Mouse (Mus musculus) neural tube, embryonic 15.5 days (tissue): ENCODE measurements at regions not wholly inside any gene's neighbourhood (a gene's known extent, or its start where the extent isn't known, plus 50 kb on each side); places are given as distances from the start of the nearest gene placed in this dataset.

ENCODE experiments used
- ATAC-seq: fragments of 200-750 bp; cut with Nextera tagmentation; 2 replicates; pipeline ENCODE4 v1.8.0; 2017; ENCODE audit warnings: mild to moderate bottlenecking, moderate TSS enrichment, moderate library complexity; ENCODE audit not compliant: low FRiP score
- H3K27ac ChIP-seq: fragments of 300-500 bp; sonication (generic); replicated peaks from 2 replicates; pipeline ENCODE4 v1.5.1; 2015; ENCODE audit warnings: mild to moderate bottlenecking, inconsistent platforms
- H3K27me3 ChIP-seq: fragments of 300-500 bp; sonication (generic); replicated peaks from 2 replicates; pipeline ENCODE4 v1.6.1; 2015; ENCODE audit warnings: inconsistent platforms
- H3K36me3 ChIP-seq: fragments of 300-500 bp; sonication (generic); 2 replicates; pipeline ENCODE4 v1.6.1; 2015; ENCODE audit warnings: inconsistent platforms
- H3K4me1 ChIP-seq: fragments of 300-500 bp; sonication (generic); 2 replicates; pipeline ENCODE4 v1.6.1; 2015; ENCODE audit warnings: inconsistent platforms
- H3K4me2 ChIP-seq: fragments of 300-500 bp; sonication (generic); 2 replicates; pipeline ENCODE4 v1.6.1; 2015; ENCODE audit warnings: inconsistent platforms, mild to moderate bottlenecking, moderate library complexity
- H3K4me3 ChIP-seq: fragments of 300-500 bp; sonication (generic); replicated peaks from 2 replicates; pipeline ENCODE4 v1.5.1; 2015; ENCODE audit warnings: mild to moderate bottlenecking, inconsistent platforms
- H3K9ac ChIP-seq: fragments of 300-500 bp; sonication (generic); replicated peaks from 2 replicates; pipeline ENCODE4 v1.6.1; 2015; ENCODE audit warnings: mild to moderate bottlenecking, inconsistent platforms
- H3K9me3 ChIP-seq: fragments of 300-500 bp; sonication (generic); replicated peaks from 2 replicates; pipeline ENCODE4 v1.6.1; 2016; ENCODE audit warnings: inconsistent platforms
- WGBS: fragments of 180-500 bp; shearing (Covaris S2); methylation state at CpG from one replicate; pipeline ENCODE4 v1.1.7; 2015; ENCODE audit warnings: mixed read lengths; 5-methylcytosine and 5-hydroxymethylcytosine counted together

DNA sequence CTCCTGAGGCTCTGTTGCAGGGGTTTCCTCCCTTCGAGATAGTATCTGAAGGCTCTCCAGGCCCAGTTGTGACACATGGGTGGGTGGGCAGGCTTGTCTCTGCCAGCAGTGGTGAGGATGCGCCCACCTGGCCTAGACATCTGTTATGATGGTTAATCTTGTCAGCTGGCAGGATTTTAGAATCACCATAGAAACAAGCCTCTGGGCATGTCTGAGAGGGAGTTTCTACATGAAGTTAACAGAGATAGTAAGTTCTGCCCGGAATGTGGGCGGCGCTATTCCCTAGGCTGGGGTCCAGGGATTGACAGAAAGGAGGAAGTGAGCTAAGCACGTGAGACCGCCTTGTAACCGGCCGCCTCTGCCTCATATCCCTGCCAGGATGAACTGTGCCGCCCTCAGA lies 177.2 kb upstream of the Igsf21 start:
- no peak overlapping the region for H3K4me2 ChIP-seq
- H3K9ac ChIP-seq = no peak overlapping the region
- 92% methylated on average over 10 of the region's 10 CpGs for WGBS
- no peaks in the 10 kb centered on the region for H3K27me3 ChIP-seq
- H3K9me3 ChIP-seq = no peaks in the 10 kb centered on the region
- no peaks in the 10 kb centered on the region for H3K36me3 ChIP-seq
- H3K4me1 ChIP-seq = no peaks in the 10 kb centered on the region
- H3K4me3 ChIP-seq = no peak overlapping the region
- H3K27ac ChIP-seq = no peak overlapping the region
- no peak for ATAC-seq

DNA sequence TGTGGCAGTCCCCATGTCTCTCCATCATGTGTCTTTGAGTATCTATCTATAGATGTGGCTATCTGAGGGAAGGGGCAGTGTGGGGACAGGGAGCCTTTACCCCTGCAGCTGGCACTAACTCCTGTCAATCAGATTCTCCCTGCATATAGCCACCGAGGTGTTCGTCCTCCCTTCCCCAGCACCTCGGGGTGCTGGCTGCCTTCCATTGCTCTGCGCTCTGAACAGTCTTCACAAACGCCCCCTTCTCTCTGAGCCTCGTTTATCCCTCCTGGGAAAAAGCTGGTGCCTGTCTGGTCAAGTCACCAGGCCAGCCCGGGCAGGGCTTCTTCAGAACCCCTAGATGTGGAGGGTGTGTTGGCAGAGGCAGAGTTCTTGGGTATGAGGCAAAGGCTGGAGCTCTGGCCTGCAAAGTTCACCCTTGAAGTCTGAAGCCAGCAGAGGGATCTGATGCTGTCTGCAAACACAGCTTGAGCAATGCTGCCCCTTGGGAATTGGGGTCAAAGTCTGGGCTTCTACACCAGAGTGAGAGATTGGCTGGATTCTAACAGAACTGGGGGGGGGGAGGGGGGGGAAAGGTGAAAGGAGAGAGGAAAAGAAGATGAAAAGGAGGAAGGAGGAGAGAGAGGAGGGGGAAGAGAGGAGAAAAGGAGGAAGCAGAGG lies 175.5 kb upstream of the Igsf21 start:
- Histone ChIP-seq H3K4me3 (no peak overlapping the region), H3K9ac (no peak overlapping the region), H3K27me3 (no peaks in the 10 kb centered on the region), H3K4me2 (no peak overlapping the region), H3K4me1 (no peaks in the 10 kb centered on the region), H3K36me3 (no peaks in the 10 kb centered on the region), H3K27ac (no peak overlapping the region), H3K9me3 (no peaks in the 10 kb centered on the region)
- 78% methylated on average over 7 of the region's 7 CpGs for WGBS
- ATAC-seq = no peak

DNA sequence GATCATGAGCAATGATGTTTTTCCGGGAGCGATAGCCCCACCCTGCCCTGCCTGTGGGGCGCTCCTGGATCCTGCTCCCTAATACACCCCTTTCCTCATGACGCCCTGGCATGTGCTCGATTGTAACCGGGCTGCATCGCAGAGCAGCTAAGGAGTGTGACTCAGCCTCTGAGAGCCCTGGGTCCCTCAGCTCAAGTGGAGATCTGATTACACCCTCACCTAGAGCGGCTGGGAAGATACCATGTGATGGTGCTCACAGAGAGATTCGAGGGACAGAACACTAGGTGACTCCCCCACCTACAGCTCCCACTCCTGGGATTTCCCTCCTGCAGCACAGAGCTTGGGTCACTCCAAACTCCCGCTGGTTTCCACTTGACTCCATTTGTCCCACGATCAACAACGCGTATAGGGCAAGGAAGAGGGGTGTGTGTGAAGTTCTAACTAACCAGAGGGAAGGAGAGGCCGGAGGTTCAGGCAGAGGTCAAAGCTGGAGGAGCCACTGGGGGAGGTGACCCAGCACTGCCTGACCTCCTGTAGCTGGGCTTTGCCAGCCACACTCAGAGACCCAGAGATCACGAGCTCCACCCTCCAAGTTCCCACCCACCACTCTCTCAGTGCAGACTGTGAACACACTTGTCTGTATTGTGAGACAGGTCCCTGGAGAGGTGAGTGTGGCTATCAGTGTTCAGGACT lies 173.3 kb upstream of the Igsf21 start:
- H3K9me3 ChIP-seq = no peaks in the 10 kb centered on the region
- H3K27me3 ChIP-seq = no peaks in the 10 kb centered on the region
- H3K9ac ChIP-seq = no peak overlapping the region
- no peak for ATAC-seq
- 71% methylated on average over 15 of the region's 15 CpGs for WGBS
- no peak overlapping the region for H3K4me2 ChIP-seq
- H3K36me3 ChIP-seq = no peaks in the 10 kb centered on the region
- H3K4me1 ChIP-seq = no peaks in the 10 kb centered on the region
- no peak overlapping the region for H3K27ac ChIP-seq
- H3K4me3 ChIP-seq = no peak overlapping the region

DNA sequence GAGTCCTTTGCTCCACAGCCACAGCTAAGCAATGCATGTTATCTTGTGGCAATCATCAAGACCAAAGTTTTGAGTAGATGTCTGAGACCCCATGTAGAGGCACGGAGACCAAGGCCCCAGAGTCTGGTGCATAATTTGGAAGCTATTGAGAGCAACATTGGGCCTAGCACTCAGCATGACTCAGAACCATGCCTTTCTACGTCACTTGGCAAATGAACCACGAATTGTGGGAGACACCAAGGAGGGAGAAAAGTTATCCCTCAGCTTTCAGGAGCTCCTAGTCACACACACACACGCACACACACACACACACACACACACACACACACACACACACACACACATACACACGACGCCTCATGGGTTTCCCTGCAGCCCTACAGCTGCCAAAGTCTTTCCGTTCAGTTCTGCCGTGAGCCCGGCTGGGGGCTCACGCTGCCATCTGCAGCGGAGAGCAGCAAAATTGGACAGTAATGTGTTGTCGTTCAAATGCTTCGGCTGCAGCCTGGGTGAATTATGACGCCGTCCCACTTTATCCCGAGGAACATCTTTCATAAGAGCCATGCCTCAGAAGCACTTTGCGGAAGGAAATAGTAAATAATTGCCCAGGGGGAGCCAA lies 165.8 kb upstream of the Igsf21 start:
- peak overlapping the region; percentile 16; the same call in 1 of the 2 replicates for H3K4me2 ChIP-seq
- H3K4me3 ChIP-seq = no peak overlapping the region
- H3K27ac ChIP-seq = peak overlapping the region; percentile 60
- H3K9ac ChIP-seq = no peak overlapping the region
- H3K36me3 ChIP-seq = no peaks in the 10 kb centered on the region
- no peaks in the 10 kb centered on the region for H3K9me3 ChIP-seq
- WGBS = 40% methylated on average over 17 of the region's 17 CpGs
- H3K4me1 ChIP-seq = peaks cover 14% of the 10 kb centered on the region
- H3K27me3 ChIP-seq = no peaks in the 10 kb centered on the region
- ATAC-seq = peak; percentile 45; the same call in 1 of the 2 replicates

DNA sequence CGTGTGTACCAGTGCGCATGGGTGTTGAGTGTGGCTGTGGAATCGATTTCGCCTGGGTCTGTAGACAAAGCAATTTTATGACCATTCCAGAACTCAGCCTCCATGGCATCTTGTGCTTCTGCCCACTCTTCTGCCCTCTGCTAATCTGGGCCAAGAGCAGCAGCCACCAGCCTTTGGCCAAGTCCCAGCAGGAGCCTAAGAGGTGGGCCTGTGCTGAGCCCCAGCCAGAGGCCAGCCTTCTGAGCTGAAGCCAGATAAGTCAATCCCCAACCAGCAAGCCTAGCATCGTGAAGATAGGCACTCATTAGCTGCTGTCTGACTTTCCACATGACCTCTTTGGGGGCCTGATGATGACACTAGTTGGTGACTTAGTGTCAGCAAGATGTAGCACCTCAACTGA lies 161.9 kb upstream of the Igsf21 start:
- no peaks in the 10 kb centered on the region for H3K36me3 ChIP-seq
- H3K9ac ChIP-seq = no peak overlapping the region
- ATAC-seq = no peak
- H3K27me3 ChIP-seq = no peaks in the 10 kb centered on the region
- peaks cover 21% of the 10 kb centered on the region for H3K4me1 ChIP-seq
- no peaks in the 10 kb centered on the region for H3K9me3 ChIP-seq
- no peak overlapping the region for H3K4me2 ChIP-seq
- WGBS = 93% methylated on average over 5 of the region's 5 CpGs
- no peak overlapping the region for H3K4me3 ChIP-seq
- H3K27ac ChIP-seq = no peak overlapping the region

DNA sequence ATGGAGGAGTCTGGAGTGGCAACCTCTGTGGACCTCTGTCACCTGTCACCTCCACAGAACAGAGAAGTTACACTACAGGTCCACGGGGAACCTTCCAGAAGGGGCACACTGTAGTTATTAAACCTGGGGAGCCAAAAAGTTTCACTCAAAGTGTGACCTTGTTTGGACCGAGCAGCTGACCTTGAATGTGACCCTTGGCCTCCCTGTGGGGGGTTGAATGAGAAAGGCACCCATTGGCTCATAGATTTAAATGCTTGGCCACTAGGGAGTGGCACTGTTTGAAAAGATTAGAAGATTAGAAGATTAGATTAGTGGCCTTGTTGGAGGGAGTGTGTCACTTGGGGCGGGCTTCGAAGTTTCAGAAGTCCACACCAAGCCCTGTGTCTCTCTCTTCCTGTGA lies 160.3 kb upstream of the Igsf21 start:
- H3K27me3 ChIP-seq = no peaks in the 10 kb centered on the region
- H3K36me3 ChIP-seq = no peaks in the 10 kb centered on the region
- no peak overlapping the region for H3K4me3 ChIP-seq
- no peak for ATAC-seq
- no peak overlapping the region for H3K4me2 ChIP-seq
- H3K27ac ChIP-seq = 0 out of 2 replicates have a peak overlapping the region, but pooled peaks have one; percentile 25
- no peak overlapping the region for H3K9ac ChIP-seq
- no peaks in the 10 kb centered on the region for H3K9me3 ChIP-seq
- WGBS = 85% methylated on average over 4 of the region's 4 CpGs
- peaks cover 10% of the 10 kb centered on the region for H3K4me1 ChIP-seq

DNA sequence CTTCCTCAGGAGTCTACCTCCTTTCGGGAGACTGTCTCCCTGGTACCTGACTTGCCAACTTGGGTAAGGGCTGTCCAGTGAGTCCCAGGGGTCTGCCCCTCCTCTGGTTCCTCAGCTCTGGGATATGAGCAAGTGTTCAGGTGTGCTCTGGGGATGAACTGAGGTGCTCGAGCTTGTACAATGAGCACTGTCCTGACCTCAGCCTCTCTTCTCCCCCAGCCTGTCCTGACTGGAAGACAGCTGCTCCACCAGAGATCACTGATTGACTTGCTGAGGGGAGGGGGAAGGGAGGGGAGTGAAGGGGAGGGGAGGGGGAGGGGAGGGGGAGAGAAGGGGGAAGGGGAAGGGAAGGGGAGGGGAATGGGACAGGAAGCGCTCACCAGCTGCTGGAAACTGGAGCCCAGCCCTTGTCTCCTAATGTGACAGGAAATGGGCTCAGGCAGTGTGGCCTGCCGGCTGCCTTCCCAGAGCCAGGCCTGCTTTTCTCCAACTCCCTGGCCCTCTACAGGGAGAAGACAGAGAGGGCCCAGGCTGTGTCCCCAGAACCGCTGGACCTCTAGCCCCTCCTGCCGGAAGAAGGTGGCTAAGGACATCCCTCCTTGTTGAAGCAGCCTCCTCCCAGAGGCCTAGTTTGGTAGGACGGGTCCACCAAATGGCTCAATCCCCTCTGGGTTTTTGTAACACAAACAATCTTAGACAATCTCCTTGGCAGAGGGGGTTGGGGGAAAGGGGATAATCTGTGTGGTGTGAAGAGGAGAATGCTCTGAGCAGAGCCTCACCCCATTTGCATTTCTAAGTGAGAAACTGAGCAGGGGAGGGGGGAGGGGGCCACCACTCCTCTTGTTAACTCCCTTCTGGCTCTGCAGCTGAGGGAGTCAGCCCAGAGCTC lies 159.7 kb upstream of the Igsf21 start:
- 16% methylated on average over 6 of the region's 7 CpGs for WGBS
- Histone ChIP-seq H3K9me3 (no peaks in the 10 kb centered on the region), H3K4me2 (no peak overlapping the region), H3K4me1 (peaks cover 9% of the 10 kb centered on the region), H3K27me3 (no peaks in the 10 kb centered on the region), H3K36me3 (no peaks in the 10 kb centered on the region), H3K9ac (no peak overlapping the region), H3K27ac (0 out of 2 replicates have a peak overlapping the region, but pooled peaks have one; percentile 25), H3K4me3 (no peak overlapping the region)
- no peak; the same call in 1 of the 2 replicates for ATAC-seq

DNA sequence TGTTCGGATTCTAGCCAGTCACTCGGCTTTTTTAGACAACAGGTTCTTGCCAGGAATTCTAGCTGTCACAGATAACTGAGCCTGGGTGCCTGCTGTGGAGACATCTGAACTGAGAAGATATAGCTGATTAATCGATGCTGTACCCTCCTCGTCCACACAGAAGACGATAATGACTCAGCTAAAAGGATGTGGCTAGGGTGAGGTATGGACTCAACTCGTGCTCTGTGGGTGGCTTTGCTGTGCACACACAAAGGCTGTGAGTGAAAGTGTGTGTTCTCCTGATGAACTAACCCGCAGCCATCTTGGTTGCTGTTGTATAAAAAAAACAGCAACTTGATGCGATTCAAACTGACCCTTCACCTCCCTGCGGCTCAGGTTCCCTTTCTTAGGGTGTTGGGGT lies 158.8 kb upstream of the Igsf21 start:
- no peaks in the 10 kb centered on the region for H3K27me3 ChIP-seq
- no peaks in the 10 kb centered on the region for H3K36me3 ChIP-seq
- H3K4me1 ChIP-seq = peaks cover 9% of the 10 kb centered on the region
- H3K4me2 ChIP-seq = no peak overlapping the region
- H3K9me3 ChIP-seq = no peaks in the 10 kb centered on the region
- H3K9ac ChIP-seq = no peak overlapping the region
- WGBS = 80% methylated on average over 9 of the region's 9 CpGs
- H3K4me3 ChIP-seq = no peak overlapping the region
- ATAC-seq = no peak
- no peak overlapping the region for H3K27ac ChIP-seq

DNA sequence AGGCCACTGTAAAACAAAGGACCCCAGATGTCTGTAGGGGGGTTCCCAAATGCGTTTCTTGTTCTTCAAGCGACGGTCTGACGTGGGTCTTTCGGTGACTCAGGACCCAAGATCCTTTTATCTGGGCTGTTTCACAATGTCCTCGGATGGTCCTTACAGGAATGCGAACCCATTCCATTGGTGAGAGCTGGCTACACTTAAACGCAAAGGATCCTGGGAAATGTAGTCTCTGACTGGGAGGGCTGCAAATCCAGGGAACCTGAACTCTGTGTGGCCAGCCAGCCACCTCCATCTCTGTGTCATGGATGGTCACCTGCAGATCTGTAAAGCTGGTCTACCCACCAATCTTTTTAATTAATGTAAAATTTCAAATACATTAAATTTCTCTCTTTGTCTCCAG lies 156.5 kb upstream of the Igsf21 start:
- ATAC-seq = no peak
- no peak overlapping the region for H3K4me3 ChIP-seq
- H3K4me1 ChIP-seq = peaks cover 9% of the 10 kb centered on the region
- no peaks in the 10 kb centered on the region for H3K27me3 ChIP-seq
- no peaks in the 10 kb centered on the region for H3K36me3 ChIP-seq
- H3K27ac ChIP-seq = no peak overlapping the region
- 31% methylated on average over 8 of the region's 8 CpGs for WGBS
- H3K9me3 ChIP-seq = no peaks in the 10 kb centered on the region
- H3K4me2 ChIP-seq = no peak overlapping the region
- no peak overlapping the region for H3K9ac ChIP-seq

DNA sequence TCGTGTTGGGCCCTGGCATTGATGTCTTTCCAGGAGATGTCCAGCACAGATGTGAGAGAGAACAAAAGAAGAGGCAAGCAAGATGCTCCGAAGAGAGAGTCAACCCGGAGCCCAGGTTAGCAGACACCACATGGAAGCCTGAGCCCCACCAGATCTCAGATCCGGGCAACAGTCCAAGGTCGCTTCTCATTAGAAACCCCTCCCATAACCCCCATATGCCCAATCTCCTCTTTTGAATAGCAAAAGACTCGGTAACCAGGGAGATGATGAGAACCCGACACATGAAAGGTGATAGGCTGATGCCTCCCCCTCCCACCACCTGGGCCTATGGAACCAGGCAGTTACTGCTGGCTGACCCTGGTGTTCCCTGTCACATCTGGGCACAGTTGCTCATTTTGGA lies 155.7 kb upstream of the Igsf21 start:
- Histone ChIP-seq H3K9ac (no peak overlapping the region), H3K4me3 (no peak overlapping the region), H3K9me3 (no peaks in the 10 kb centered on the region), H3K36me3 (no peaks in the 10 kb centered on the region), H3K27me3 (no peaks in the 10 kb centered on the region), H3K4me1 (peaks cover 9% of the 10 kb centered on the region), H3K27ac (no peak overlapping the region), H3K4me2 (no peak overlapping the region)
- no peak for ATAC-seq
- WGBS = 60% methylated on average over 7 of the region's 7 CpGs

DNA sequence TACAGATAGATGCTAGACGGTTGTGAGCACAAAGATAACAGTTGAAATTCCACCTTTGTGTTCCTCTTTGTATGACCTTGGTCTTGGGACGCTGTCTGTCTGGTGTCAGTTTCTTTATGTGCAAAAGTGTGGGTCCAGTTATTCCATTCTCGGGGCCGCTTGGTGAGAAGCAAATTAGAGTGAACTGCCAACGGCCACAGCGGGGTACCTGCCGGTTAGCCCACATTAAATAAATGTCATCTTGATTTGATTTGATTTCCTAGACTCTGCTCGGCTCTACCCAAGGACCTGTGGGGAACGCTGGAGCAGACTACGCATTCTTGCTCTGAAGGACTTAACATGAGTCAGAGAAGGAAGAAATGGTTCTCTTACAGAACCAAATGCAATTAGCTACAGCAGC lies 155.0 kb upstream of the Igsf21 start:
- H3K27ac ChIP-seq = no peak overlapping the region
- no peak overlapping the region for H3K4me2 ChIP-seq
- ATAC-seq = no peak
- H3K27me3 ChIP-seq = no peaks in the 10 kb centered on the region
- H3K9me3 ChIP-seq = no peaks in the 10 kb centered on the region
- WGBS = 80% methylated on average over 10 of the region's 10 CpGs
- H3K4me1 ChIP-seq = peaks cover 7% of the 10 kb centered on the region
- no peaks in the 10 kb centered on the region for H3K36me3 ChIP-seq
- H3K4me3 ChIP-seq = no peak overlapping the region
- H3K9ac ChIP-seq = no peak overlapping the region
